Mouse (Mus musculus) limb, embryonic 12.5 days (tissue): ENCODE data around the gene Myh9. TPM values are rescaled to one million over a fixed set of nuclear protein-coding genes. Genes with fewer than 3 reads are reported as not detected.

Source experiments
- ATAC-seq: fragments of 200-750 bp; cut with Nextera tagmentation; 2 replicates; pipeline ENCODE4 v1.8.0; 2017; ENCODE audit warnings: low read depth, moderate TSS enrichment; ENCODE audit not compliant: insufficient number of reproducible peaks, insufficient read depth, low FRiP score, low TSS enrichment
- H3K27ac ChIP-seq: fragments of 300-500 bp; sonication (generic); 2 replicates; pipeline ENCODE4 v1.5.1; 2016; ENCODE audit warnings: mild to moderate bottlenecking, moderate library complexity
- H3K27me3 ChIP-seq: fragments of 300-500 bp; sonication (generic); 2 replicates; pipeline ENCODE4 v1.6.1; 2016; ENCODE audit warnings: mild to moderate bottlenecking, moderate library complexity
- H3K36me3 ChIP-seq: fragments of 300-500 bp; sonication (generic); 2 replicates; pipeline ENCODE4 v1.6.1; 2016; ENCODE audit warnings: mild to moderate bottlenecking, moderate library complexity
- H3K4me1 ChIP-seq: fragments of 300-500 bp; sonication (generic); replicated peaks from 2 replicates; pipeline ENCODE4 v1.6.1; 2016
- H3K4me2 ChIP-seq: fragments of 300-500 bp; sonication (generic); 2 replicates; pipeline ENCODE4 v1.6.1; 2016; ENCODE audit warnings: mild to moderate bottlenecking, moderate library complexity
- H3K4me3 ChIP-seq: fragments of 300-500 bp; sonication (generic); replicated peaks from 2 replicates; pipeline ENCODE4 v1.5.1; 2016; ENCODE audit warnings: mild to moderate bottlenecking
- H3K9ac ChIP-seq: fragments of 300-500 bp; sonication (generic); replicated peaks from 2 replicates; pipeline ENCODE4 v1.6.1; 2016; ENCODE audit warnings: mild to moderate bottlenecking, moderate library complexity
- H3K9me3 ChIP-seq: fragments of 300-500 bp; sonication (generic); 2 replicates; pipeline ENCODE4 v1.6.1; 2016; ENCODE audit warnings: mild to moderate bottlenecking, moderate library complexity
- WGBS: fragments of 180-500 bp; shearing (Covaris S2); methylation state at CpG from one replicate; pipeline ENCODE4 v1.1.7; 2016; 5-methylcytosine and 5-hydroxymethylcytosine counted together
- polyA plus RNA-seq: library from polyadenylated mRNA; unstranded; fragments of >200 nt; fragmentation: Nextera tagmentation; extraction: Ambion mirVana; gene quantifications from 2 replicates; pipeline ENCODE4 v1.2.1, GENCODE M21; 2016

Myh9 gene
- polyA plus RNA-seq, 1 experiment from 2014 or later, result 40.0 TPM

DNA sequence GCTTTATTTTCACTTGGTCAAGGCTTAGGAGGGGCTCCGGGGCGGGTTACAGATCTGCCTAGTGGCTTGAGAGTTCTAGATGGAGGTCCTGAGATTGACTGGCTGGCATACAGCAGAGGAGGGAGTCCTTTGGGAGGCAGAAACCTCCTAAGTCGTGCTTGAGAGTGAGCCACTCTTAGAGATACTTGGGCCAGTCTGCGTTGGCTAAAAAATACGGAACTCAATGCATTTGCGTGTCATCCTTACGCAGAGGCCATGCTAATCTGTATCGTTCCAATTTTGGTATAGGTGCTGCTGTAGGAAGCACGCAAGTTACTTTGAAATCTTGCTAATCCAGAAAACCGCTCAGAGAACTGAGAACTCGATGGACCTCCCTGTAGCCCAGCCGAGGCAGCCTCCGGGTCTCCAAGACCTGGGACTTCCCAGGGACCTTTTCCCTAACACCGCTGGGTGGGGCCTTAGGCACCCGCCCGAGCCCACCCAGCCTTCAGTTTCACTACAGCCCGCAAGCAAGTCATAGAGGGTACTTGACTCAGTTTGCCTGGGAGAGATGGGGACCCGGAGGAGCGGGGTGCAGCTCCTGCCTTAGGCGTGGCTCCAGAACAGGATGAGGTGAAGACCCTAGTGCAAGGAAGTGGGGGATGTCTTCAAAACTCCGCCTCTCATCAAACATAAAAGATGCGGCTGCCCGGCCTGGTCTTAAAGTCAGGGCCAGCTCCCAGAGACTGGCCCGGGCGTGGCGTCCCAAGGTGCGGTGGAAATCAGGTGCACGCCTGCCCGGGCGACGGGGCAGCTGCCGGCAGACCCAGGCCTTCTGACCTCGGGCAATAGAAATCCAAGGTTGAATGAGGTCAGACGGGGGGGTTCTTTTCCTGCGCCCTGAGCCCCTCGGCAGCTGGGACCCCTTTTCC, 1.3 kb downstream of the Myh9 start:
- WGBS, result 5% methylated on average over 36 of the region's 36 CpGs
- H3K9me3 ChIP-seq, result no peaks in the 10 kb centered on the region
- peak overlapping the region; percentile 79 for H3K9ac ChIP-seq
- H3K27me3 ChIP-seq, result no peaks in the 10 kb centered on the region
- H3K36me3 ChIP-seq, result no peaks in the 10 kb centered on the region
- peak overlapping the region; percentile 72 for H3K4me3 ChIP-seq
- H3K4me2 ChIP-seq, result peak overlapping the region; percentile 94
- peak overlapping the region; percentile 91 for H3K27ac ChIP-seq
- H3K4me1 ChIP-seq, result peaks cover 53% of the 10 kb centered on the region
- no peak for ATAC-seq

DNA sequence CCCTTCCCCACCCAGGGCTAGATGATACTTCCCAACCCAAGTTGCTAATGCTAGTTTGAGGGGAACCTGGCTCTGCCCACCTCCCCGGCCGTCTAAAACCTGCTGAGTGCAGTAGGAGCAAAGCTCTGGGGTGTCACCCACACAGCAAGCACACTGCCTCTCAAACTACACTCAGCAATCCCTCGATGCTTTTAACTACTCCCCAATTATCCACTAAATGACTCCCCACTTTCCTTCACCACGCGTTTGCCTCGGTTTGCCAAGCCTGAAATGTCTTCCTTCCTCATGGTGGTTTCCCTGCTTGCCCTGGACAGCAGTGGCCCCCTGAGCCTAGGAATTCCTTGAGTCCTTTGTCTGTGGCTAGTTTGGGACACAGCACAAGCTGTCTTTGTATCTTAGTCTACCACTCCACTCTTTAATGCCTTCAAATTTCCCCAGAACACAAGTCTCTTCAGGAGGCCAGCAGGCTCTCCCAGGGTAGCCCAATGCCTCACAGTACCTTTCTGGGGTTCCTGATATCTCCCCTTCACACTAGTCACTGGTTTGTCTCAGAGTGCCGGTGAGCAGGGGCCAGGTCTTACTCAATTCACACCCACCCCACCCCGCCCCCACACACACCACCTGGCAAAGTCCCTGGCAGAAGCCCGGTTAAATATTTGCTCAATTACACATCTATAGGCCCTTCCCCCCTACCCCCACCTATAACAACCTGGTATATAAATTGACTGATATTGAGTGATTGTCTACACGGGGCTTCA, 2.3 kb downstream of the Myh9 start:
- Histone ChIP-seq H3K4me3 (peak overlapping the region; percentile 72), H3K4me2 (peak overlapping the region; percentile 94), H3K27me3 (no peaks in the 10 kb centered on the region), H3K27ac (peak overlapping the region; percentile 89), H3K4me1 (peaks cover 63% of the 10 kb centered on the region), H3K9me3 (no peaks in the 10 kb centered on the region), H3K36me3 (no peaks in the 10 kb centered on the region), H3K9ac (peak overlapping the region; percentile 79)
- no peak for ATAC-seq
- WGBS, result 6% methylated on average over 10 of the region's 10 CpGs

DNA sequence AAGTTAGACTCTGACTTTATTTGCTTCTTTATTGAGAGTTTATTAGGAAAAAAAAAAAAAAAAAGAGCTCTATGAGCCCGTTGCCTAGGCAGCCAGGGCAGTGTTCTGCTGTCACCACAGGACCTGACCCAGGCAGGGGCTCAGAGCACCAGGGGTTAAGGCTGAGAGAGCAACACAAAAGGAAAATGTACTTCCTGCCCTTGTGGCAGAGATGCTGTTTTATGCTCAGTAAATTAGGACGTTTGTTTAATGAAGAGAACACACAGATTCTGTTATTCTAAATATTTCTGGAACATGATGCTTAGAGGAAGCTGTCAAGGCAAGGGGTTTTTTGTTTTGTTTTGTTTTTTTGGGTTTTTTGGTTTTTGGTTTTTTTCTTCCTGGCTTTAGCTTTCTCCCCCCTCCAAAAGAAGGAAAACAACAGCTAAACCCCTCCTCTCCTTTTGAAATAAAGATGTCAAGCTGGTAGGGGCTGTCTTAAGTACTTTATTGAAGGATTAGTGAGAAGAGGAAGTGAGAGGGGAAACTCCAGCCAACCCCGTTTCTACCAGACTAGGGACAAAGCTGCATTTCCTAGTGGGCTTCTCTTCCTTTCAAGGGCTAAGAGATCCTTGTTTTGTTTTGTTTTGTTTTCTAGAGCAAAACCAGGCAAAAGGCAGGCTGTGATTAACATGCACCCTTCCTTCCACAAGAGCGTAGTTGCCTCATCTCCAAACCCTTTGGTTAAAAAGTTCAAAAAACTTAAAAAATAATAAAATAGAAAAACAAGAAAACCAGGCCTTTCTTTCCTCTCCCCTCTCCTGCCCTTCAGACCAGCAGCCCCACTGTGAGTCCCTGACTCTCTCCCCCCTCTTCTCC, 3.2 kb downstream of the Myh9 start:
- H3K9ac ChIP-seq, result peak overlapping the region; percentile 12; the same call in 1 of the 2 replicates
- H3K27me3 ChIP-seq, result no peaks in the 10 kb centered on the region
- H3K4me1 ChIP-seq, result peaks cover 72% of the 10 kb centered on the region
- 17% methylated on average over 4 of the region's 4 CpGs for WGBS
- peak overlapping the region; percentile 89 for H3K27ac ChIP-seq
- 0 out of 2 replicates have a peak, but pooled peaks cover 3% of the 10 kb centered on the region for H3K36me3 ChIP-seq
- H3K4me3 ChIP-seq, result peak overlapping the region; percentile 72; the same call in 1 of the 2 replicates
- peak overlapping the region; percentile 94 for H3K4me2 ChIP-seq
- ATAC-seq, result no peak
- H3K9me3 ChIP-seq, result no peaks in the 10 kb centered on the region

DNA sequence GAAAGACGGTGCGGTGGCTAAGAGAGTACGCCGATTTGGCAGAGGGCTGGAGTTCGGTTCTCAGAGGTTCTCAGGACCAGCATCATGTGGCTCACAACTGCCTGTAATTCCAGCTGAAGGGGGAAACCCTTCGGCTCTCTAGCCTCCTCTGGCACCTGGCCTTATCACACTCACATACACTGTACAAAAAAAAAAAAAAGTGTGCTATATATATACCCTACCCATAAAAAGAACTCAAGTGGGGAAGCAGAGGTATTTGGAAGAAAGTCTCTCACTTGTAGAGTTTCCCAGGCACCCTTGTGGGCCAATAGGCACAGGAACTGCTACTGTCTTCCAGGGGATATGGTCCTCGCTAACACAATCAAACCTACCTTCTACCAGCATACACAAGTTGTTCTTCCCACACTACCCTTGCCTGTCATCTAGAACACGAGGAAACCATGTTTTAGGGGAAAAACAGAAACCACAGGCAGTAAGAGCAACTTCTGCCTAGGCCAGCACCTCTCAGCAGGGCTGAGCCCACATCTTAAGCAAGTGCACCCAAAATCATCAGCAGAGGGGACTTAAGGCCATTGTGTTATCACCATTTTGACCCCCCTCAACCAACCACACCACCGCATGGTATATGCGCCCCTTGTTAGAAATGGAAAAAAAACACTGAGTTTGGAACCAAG, 4.4 kb downstream of the Myh9 start:
- Histone ChIP-seq H3K4me2 (no peak overlapping the region), H3K27ac (peak overlapping the region; percentile 89; the same call in 1 of the 2 replicates), H3K9me3 (no peaks in the 10 kb centered on the region), H3K9ac (no peak overlapping the region), H3K4me1 (peaks cover 80% of the 10 kb centered on the region), H3K27me3 (no peaks in the 10 kb centered on the region), H3K36me3 (0 out of 2 replicates have a peak, but pooled peaks cover 6% of the 10 kb centered on the region), H3K4me3 (no peak overlapping the region)
- no peak for ATAC-seq
- WGBS, result 72% methylated on average over 10 of the region's 10 CpGs

DNA sequence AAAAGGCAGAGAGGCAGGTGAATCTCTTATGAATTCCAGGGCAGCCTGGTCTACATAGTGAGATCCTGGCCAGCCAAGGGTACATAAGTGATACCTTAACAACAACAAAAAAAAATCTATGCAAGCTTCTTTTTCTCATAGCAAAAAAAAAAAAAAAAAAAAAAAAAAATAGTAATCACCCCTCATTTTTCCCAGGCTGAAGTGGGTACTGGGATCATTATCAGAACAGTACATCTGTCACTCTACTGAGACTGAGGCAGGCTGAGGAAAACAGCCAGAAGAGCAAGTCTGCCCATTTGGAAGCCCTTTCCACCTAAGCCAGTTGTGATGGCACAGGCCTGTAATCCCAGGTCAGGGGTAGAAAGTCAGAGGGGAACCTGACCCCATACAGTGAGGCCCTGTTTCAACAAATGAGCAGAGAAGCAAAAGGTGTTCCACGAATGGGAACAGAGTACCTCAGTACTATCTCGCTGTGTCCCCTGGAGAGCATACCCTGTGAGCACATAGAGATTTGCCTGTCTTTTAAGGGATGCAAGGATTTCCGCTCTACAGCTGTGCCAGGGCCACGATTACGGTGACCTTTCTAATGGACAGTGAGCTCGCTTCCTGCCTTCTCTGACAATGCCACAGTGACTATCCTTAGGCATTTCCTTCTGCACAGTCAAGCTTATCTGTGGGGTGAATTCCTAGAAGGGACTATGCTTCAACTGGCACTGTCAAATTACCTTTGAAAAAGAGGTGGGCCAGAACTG, 5.1 kb downstream of the Myh9 start:
- Histone ChIP-seq H3K4me1 (peaks cover 87% of the 10 kb centered on the region), H3K9me3 (no peaks in the 10 kb centered on the region), H3K4me2 (no peak overlapping the region), H3K9ac (no peak overlapping the region), H3K4me3 (no peak overlapping the region), H3K27ac (peak overlapping the region; percentile 57; the same call in 1 of the 2 replicates), H3K27me3 (no peaks in the 10 kb centered on the region), H3K36me3 (peaks cover 12% of the 10 kb centered on the region; the same call in 1 of the 2 replicates)
- ATAC-seq, result no peak
- 59% methylated on average over 6 of the region's 6 CpGs for WGBS

DNA sequence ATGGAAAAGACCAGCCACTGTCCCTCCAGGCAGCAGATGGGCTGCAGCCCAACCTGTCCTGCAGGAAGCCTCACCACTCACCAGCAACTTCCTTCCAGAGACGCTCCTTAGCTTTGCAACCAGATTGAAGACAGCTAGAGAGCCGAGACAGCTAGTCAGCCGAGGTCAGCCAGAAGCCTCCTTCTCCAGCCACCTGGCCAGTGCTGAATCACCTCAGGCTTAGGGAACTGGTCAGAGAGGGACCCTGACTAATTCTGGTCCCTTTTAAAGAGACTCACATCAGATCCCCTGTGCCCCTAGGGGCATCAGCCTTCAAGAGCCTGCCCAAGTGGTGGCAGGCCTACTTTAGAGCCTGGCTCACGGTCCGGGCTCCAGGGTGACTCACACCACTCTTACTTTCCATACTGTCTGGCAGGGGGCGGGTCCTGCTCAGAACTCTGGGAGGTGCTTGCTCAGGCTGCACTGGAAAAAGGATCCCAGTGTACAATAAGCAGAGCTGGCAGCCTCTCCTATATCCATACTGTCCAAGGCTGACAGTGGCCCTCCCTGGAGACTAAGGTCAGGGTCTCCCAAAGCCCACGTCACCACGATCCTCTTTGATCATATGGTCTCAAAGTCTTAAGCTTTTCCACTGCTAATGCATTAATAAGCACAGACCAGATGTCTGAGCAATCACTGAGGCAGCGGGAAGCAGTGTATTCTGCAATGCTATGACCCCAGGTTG, 5.9 kb downstream of the Myh9 start:
- H3K4me3 ChIP-seq, result no peak overlapping the region
- no peaks in the 10 kb centered on the region for H3K9me3 ChIP-seq
- ATAC-seq, result no peak
- H3K27ac ChIP-seq, result peak overlapping the region; percentile 57
- no peaks in the 10 kb centered on the region for H3K27me3 ChIP-seq
- H3K4me2 ChIP-seq, result 0 out of 2 replicates have a peak overlapping the region, but pooled peaks have one; percentile 9
- H3K4me1 ChIP-seq, result peaks cover 88% of the 10 kb centered on the region
- H3K9ac ChIP-seq, result no peak overlapping the region; the same call in 1 of the 2 replicates
- WGBS, result 27% methylated on average over 9 of the region's 9 CpGs
- H3K36me3 ChIP-seq, result peaks cover 18% of the 10 kb centered on the region; the same call in 1 of the 2 replicates

DNA sequence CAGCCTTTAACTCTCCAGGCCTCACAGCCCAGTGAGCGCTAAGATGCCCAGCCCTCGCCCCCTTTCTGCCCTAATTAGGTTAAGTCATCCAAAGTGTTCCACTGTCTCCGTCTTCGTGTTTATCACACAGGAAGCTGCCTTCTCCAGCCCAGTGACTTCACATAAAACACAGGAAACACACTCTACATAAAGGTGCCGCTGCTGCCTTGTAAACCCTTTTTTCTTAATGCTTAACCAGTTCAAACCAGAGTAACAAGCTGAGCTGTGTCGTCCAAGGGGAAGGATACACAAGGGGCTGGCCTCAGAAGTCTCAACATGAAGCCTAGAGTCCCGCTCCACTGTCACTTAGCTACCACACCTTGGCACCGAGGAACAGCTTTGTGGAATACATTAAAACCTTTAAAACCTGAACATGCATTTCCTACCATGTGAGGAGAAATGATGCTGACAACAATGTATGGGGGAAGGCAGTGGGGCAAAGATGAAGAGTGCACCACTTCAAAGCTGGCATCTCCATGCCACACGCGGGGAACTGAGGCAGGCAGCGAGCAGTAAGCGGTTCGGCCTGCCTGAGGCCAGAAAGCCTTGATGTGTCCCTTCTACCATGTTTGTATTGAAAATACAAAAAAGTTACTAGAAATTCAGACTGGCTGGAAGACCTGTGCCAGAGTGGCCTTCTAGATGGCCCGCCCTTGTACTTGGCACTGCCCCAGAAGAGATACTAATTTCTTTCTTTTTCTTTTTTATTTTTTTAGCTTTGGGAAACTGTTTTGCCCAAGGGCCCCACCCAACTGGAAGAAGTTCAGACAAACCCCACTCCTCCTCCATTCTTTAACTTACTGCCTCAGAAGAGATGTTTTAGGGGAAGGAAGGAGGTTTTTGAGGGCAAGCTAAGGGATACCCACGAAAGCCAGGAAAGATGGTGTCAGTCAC, 7.4 kb downstream of the Myh9 start:
- no peak for ATAC-seq
- Histone ChIP-seq H3K4me3 (no peak overlapping the region), H3K9me3 (no peaks in the 10 kb centered on the region), H3K36me3 (peaks cover 18% of the 10 kb centered on the region; the same call in 1 of the 2 replicates), H3K9ac (no peak overlapping the region), H3K4me1 (peaks cover 80% of the 10 kb centered on the region), H3K27ac (peak overlapping the region; percentile 25; the same call in 1 of the 2 replicates), H3K27me3 (no peaks in the 10 kb centered on the region), H3K4me2 (no peak overlapping the region)
- WGBS, result 56% methylated on average over 15 of the region's 15 CpGs

DNA sequence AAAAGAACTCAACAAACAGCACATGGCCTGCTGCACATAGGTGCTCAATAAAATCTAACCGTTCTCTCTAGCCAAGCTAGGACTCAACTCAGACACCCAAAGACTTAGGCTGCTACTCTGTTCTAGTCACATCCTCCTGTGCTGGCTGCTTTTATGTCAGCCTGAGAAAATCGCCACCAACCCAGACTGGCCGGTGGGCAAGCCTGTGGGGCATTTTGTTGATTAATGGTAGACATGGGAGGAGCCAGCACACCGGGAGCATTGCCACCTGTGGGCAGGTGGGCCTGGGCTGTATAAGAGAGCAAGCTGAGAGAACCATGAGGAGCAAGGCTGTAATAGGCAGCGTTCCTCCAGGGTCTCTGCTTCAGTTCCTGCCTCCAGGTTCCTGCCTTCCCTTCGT, 8.2 kb downstream of the Myh9 start:
- H3K4me2 ChIP-seq, result no peak overlapping the region
- H3K27ac ChIP-seq, result peak overlapping the region; percentile 25; the same call in 1 of the 2 replicates
- H3K36me3 ChIP-seq, result peaks cover 18% of the 10 kb centered on the region; the same call in 1 of the 2 replicates
- H3K9me3 ChIP-seq, result no peaks in the 10 kb centered on the region
- H3K27me3 ChIP-seq, result no peaks in the 10 kb centered on the region
- no peak for ATAC-seq
- WGBS, result 80% methylated on average over 6 of the region's 6 CpGs
- H3K9ac ChIP-seq, result no peak overlapping the region
- no peak overlapping the region for H3K4me3 ChIP-seq
- peaks cover 71% of the 10 kb centered on the region for H3K4me1 ChIP-seq
